Mouse (Mus musculus) cerebral cortex, adult 2 months (tissue): Measurements from ENCODE around the gene Cradd.

Experiments
- WGBS: fragments of 180-500 bp; shearing (Covaris S2); methylation state at CpG from one replicate; pipeline ENCODE4 v1.1.7; 2018; 5-methylcytosine and 5-hydroxymethylcytosine counted together

Cradd gene

GRCm38 (mm10) chr10:95268366-95268765 lies 55.6 kb downstream of the Cradd start:
- 89% methylated on average over 5 of the region's 5 CpGs for WGBS

- 51% methylated on average over 5 of the region's 5 CpGs for WGBS
Measured at GRCm38 (mm10) chr10:95266983-95267382, 57.0 kb downstream of the Cradd start.

- 50% methylated on average over 10 of the region's 10 CpGs for WGBS
Measured at GRCm38 (mm10) chr10:95266041-95266762, 57.7 kb downstream of the Cradd start.

- 38% methylated on average over 4 of the region's 4 CpGs for WGBS
Measured at GRCm38 (mm10) chr10:95265576-95265975, 58.4 kb downstream of the Cradd start.

- WGBS, result 13% methylated on average over 37 of the region's 37 CpGs
Measured at GRCm38 (mm10) chr10:95264485-95265321, 59.2 kb downstream of the Cradd start.

- WGBS, result 77% methylated on average over 11 of the region's 11 CpGs
Measured at GRCm38 (mm10) chr10:95262388-95262787, 61.5 kb downstream of the Cradd start.

GRCm38 (mm10) chr10:95261279-95261678 lies 62.7 kb downstream of the Cradd start:
- WGBS, result 84% methylated on average over 2 of the region's 2 CpGs

GRCm38 (mm10) chr10:95260420-95260819 lies 63.5 kb downstream of the Cradd start:
- 72% methylated on average over 3 of the region's 3 CpGs for WGBS

GRCm38 (mm10) chr10:95258471-95259155 lies 65.3 kb downstream of the Cradd start:
- WGBS, result 63% methylated on average over 10 of the region's 10 CpGs

- 65% methylated on average over 8 of the region's 8 CpGs for WGBS
Measured at GRCm38 (mm10) chr10:95257979-95258378, 66.0 kb downstream of the Cradd start.

GRCm38 (mm10) chr10:95256095-95256494 lies 67.8 kb downstream of the Cradd start:
- 70% methylated on average over 7 of the region's 7 CpGs for WGBS

- WGBS, result 63% methylated on average over 8 of the region's 8 CpGs
Measured at GRCm38 (mm10) chr10:95255018-95255680, 68.8 kb downstream of the Cradd start.

GRCm38 (mm10) chr10:95254453-95255001 lies 69.4 kb downstream of the Cradd start:
- WGBS, result 24% methylated on average over 13 of the region's 13 CpGs

- WGBS, result 50% methylated on average over 3 of the region's 3 CpGs
Measured at GRCm38 (mm10) chr10:95254046-95254445, 69.9 kb downstream of the Cradd start.

GRCm38 (mm10) chr10:95251674-95252073 lies 72.3 kb downstream of the Cradd start:
- WGBS, result 89% methylated on average over 16 of the region's 16 CpGs

GRCm38 (mm10) chr10:95248362-95248761 lies 75.6 kb downstream of the Cradd start:
- WGBS, result 60% methylated on average over 6 of the region's 6 CpGs

- 81% methylated on average over 2 of the region's 2 CpGs for WGBS
Measured at GRCm38 (mm10) chr10:95246696-95247095, 77.2 kb downstream of the Cradd start.

- 85% methylated on average over 2 of the region's 2 CpGs for WGBS
Measured at GRCm38 (mm10) chr10:95245680-95245982, 78.3 kb downstream of the Cradd start.

GRCm38 (mm10) chr10:95244961-95245679 lies 78.8 kb downstream of the Cradd start:
- 60% methylated on average over 23 of the region's 23 CpGs for WGBS

GRCm38 (mm10) chr10:95239196-95240069 lies 84.5 kb downstream of the Cradd start:
- WGBS, result 51% methylated on average over 13 of the region's 13 CpGs
